Mouse (Mus musculus) lung, postnatal 0 days (tissue): ENCODE data around the gene Dchs2. TPM values are rescaled to one million over a fixed set of nuclear protein-coding genes. Genes with fewer than 3 reads are reported as not detected.
A peak's percentile ranks its signal among the peaks of the same experiment; 100 is the strongest.

ENCODE experiments used
- ATAC-seq: fragments of 200-750 bp; cut with Nextera tagmentation; 2 replicates; pipeline ENCODE4 v1.8.0; 2017; ENCODE audit warnings: moderate library complexity
- DNase-seq: peaks from one replicate; pipeline ENCODE4 v3.0.0-alpha.2; 2016; ENCODE audit warnings: low spot score
- H3K27ac ChIP-seq: fragments of 300-500 bp; sonication (generic); 2 replicates; pipeline ENCODE4 v1.5.1; 2014; ENCODE audit warnings: antibody characterized with exemption, mild to moderate bottlenecking, low read length, mixed read lengths
- H3K27me3 ChIP-seq: fragments of 300-500 bp; sonication (generic); replicated peaks from 2 replicates; pipeline ENCODE4 v1.6.1; 2014; ENCODE audit warnings: low read length, mixed read lengths; ENCODE audit not compliant: insufficient read depth
- H3K36me3 ChIP-seq: fragments of 300-500 bp; sonication (generic); 2 replicates; pipeline ENCODE4 v1.6.1; 2014; ENCODE audit warnings: low read length, mixed read lengths; ENCODE audit not compliant: insufficient read depth
- H3K4me1 ChIP-seq: fragments of 300-500 bp; sonication (generic); 2 replicates; pipeline ENCODE4 v1.6.1; 2014; ENCODE audit warnings: antibody characterized with exemption, low read depth, low read length, mixed read lengths; ENCODE audit not compliant: insufficient read depth
- H3K4me2 ChIP-seq: fragments of 300-500 bp; sonication (generic); replicated peaks from 2 replicates; pipeline ENCODE4 v1.6.1; 2014; ENCODE audit warnings: low read depth, mild to moderate bottlenecking, low read length, moderate library complexity, mixed read lengths
- H3K4me3 ChIP-seq: fragments of 300-500 bp; sonication (generic); 2 replicates; pipeline ENCODE4 v1.5.1; 2014; ENCODE audit warnings: low read depth, low read length
- H3K9ac ChIP-seq: fragments of 300-500 bp; sonication (generic); replicated peaks from 2 replicates; pipeline ENCODE4 v1.6.1; 2014; ENCODE audit warnings: low read depth, mild to moderate bottlenecking
- H3K9me3 ChIP-seq: fragments of 300-500 bp; sonication (generic); 2 replicates; pipeline ENCODE4 v1.6.1; 2016; ENCODE audit warnings: low read length, mixed read lengths
- CTCF ChIP-seq: IDR thresholded peaks from 2 replicates; pipeline ENCODE4 v1.5.1; 2016; ENCODE audit warnings: antibody characterized with exemption, mild to moderate bottlenecking
- EP300 ChIP-seq: IDR thresholded peaks from 2 replicates; pipeline ENCODE4 v1.6.1; 2016; ENCODE audit warnings: antibody characterized with exemption, mild to moderate bottlenecking, control low read depth
- WGBS: fragments of 180-500 bp; shearing (Covaris S2); extraction: QIAGEN DNeasy Blood & Tissue Kit; methylation state at CpG from one replicate; pipeline ENCODE4 v1.1.7; 2014; 5-methylcytosine and 5-hydroxymethylcytosine counted together
- polyA plus RNA-seq: library from polyadenylated mRNA; unstranded; fragments of >200 nt; fragmentation: Nextera tagmentation; extraction: Ambion mirVana; gene quantifications from 2 replicates; pipeline ENCODE4 v1.2.1, GENCODE M21; 2015

The Dchs2 gene
- polyA plus RNA-seq, 1 experiment from 2014 or later: 0.19 TPM

DNA sequence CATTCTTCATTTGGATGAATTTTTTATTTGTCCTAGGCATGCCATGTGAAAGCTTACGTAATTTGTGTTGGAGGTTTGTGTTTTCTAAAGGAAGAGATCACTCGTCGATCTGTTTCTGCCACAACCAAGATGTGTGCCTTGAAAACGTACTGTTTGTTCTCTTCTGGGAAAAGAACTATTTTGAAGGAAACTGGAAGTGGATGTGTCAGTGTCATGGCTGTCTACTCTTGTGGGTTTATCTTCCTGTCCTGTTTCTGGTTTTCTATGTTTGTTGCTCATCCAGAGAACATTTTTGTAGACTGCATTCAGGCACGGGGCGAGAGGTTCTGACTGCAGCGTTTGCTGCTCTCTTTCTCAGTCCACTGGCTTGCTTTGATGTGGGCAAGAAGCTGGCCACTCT is 124.2 kb downstream of the Dchs2 start:
- DNase-seq: peak; percentile 43
- H3K36me3 ChIP-seq: no peaks in the 10 kb centered on the region
- no peak overlapping the region for H3K4me2 ChIP-seq
- TF ChIP-seq EP300 (peak; percentile 81), CTCF (no peak)
- H3K4me1 ChIP-seq: no peaks in the 10 kb centered on the region
- no peak overlapping the region for H3K4me3 ChIP-seq
- no peak overlapping the region for H3K9ac ChIP-seq
- no peak overlapping the region for H3K27ac ChIP-seq
- H3K9me3 ChIP-seq: no peaks in the 10 kb centered on the region
- no peaks in the 10 kb centered on the region for H3K27me3 ChIP-seq
- 30% methylated on average over 7 of the region's 7 CpGs for WGBS
- ATAC-seq: peak; percentile 70

DNA sequence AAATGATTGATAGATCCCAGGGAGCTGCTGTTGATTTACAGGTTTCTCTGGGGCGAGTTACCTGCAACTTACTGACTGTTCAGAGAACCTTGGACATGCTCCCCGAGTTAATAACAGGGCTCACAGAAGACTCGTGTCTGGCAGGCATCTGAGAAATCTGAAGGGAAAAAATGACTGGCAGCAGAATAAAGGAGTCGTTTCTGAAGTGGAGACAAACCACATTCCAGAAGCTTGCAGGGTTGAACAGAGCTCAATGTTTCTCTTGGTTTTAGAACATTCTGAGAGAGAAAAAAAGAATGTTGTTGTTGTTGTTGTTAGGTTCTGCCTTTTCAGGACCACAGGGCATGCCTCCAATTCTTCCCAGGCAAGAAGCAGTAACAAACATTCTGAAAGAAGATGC is 131.7 kb downstream of the Dchs2 start:
- H3K4me1 ChIP-seq: no peaks in the 10 kb centered on the region
- H3K36me3 ChIP-seq: no peaks in the 10 kb centered on the region
- H3K9me3 ChIP-seq: no peaks in the 10 kb centered on the region
- WGBS: 33% methylated on average over 4 of the region's 4 CpGs
- ATAC-seq: no peak
- TF ChIP-seq CTCF: no peak
- no peak for TF ChIP-seq EP300
- H3K27me3 ChIP-seq: no peaks in the 10 kb centered on the region
- no peak overlapping the region for H3K9ac ChIP-seq
- H3K4me3 ChIP-seq: no peak overlapping the region
- DNase-seq: no peak
- no peak overlapping the region for H3K27ac ChIP-seq
- no peak overlapping the region for H3K4me2 ChIP-seq

DNA sequence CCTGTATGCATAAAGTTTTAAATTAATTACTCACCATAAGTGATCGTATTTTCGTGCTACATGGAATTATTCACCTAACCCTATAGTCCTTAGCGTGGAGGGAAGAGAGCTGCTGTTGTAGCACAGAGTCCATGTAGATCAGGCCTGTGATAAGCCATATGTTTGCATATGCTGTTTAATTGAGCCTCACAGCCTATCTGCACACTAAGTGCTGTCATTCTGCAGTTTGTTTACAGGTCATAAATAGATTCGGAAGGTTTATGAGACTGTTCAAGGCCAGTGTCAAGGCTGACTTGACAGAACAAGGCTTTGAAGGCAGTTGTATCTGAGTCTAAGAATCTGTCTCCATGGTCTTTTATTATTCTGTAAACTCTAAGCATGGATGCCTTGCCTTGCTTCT is 138.3 kb downstream of the Dchs2 start:
- DNase-seq: no peak
- no peak for TF ChIP-seq CTCF
- no peak for TF ChIP-seq EP300
- H3K9ac ChIP-seq: no peak overlapping the region
- no peaks in the 10 kb centered on the region for H3K27me3 ChIP-seq
- H3K4me2 ChIP-seq: no peak overlapping the region
- H3K9me3 ChIP-seq: no peaks in the 10 kb centered on the region
- WGBS: 70% methylated on average over 4 of the region's 4 CpGs
- H3K36me3 ChIP-seq: no peaks in the 10 kb centered on the region
- no peak for ATAC-seq
- H3K27ac ChIP-seq: no peak overlapping the region
- no peak overlapping the region for H3K4me3 ChIP-seq
- no peaks in the 10 kb centered on the region for H3K4me1 ChIP-seq

DNA sequence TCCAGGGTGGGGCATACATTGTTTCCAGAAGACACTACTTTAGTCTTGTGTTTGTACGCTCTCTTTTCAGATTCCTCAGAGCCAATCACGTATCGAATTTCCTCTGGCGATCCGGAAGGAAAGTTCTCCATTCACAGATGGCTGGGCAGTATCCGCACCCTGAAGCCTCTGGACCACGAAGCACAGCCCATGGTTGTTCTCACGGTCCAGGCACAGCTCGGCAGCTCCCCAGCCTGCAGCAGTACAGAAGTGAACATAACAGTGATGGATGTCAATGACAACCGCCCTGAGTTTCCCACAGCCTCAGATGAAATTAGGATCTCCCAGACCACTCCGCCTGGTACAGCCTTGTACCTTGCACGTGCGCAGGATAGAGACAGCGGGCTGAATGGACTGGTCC is 142.5 kb downstream of the Dchs2 start:
- no peak for TF ChIP-seq EP300
- no peak for TF ChIP-seq CTCF
- Histone ChIP-seq H3K4me1 (no peaks in the 10 kb centered on the region; the same call in 1 of the 2 replicates), H3K27ac (no peak overlapping the region), H3K4me2 (no peak overlapping the region), H3K36me3 (no peaks in the 10 kb centered on the region), H3K27me3 (no peaks in the 10 kb centered on the region), H3K4me3 (no peak overlapping the region), H3K9me3 (no peaks in the 10 kb centered on the region), H3K9ac (no peak overlapping the region)
- ATAC-seq (no peak), DNase-seq (no peak)
- 84% methylated on average over 14 of the region's 14 CpGs for WGBS

DNA sequence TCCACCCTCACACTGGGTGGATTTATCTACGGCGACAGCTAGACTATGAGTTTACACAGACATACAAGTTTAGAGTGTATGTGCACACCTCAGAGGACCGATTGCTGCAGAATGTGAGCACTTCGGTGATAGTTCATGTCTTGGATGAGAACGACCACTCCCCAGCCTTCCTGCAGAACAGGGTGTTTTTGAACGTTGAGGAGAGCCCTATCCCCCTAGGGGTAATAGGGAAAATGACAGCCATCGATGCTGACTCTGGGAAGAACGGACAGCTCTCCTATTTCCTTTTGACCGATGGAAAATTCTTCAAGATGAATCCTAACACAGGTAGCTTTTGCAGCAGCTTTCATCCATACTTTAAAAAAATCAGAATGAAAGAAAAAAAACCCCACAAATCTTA is 143.2 kb downstream of the Dchs2 start:
- H3K36me3 ChIP-seq: no peaks in the 10 kb centered on the region
- H3K4me1 ChIP-seq: no peaks in the 10 kb centered on the region; the same call in 1 of the 2 replicates
- TF ChIP-seq CTCF (peak; percentile 48), EP300 (no peak)
- DNase-seq (no peak), ATAC-seq (no peak)
- H3K9ac ChIP-seq: no peak overlapping the region
- H3K9me3 ChIP-seq: no peaks in the 10 kb centered on the region
- no peak overlapping the region for H3K27ac ChIP-seq
- no peak overlapping the region for H3K4me3 ChIP-seq
- no peaks in the 10 kb centered on the region for H3K27me3 ChIP-seq
- 62% methylated on average over 9 of the region's 9 CpGs for WGBS
- no peak overlapping the region for H3K4me2 ChIP-seq

DNA sequence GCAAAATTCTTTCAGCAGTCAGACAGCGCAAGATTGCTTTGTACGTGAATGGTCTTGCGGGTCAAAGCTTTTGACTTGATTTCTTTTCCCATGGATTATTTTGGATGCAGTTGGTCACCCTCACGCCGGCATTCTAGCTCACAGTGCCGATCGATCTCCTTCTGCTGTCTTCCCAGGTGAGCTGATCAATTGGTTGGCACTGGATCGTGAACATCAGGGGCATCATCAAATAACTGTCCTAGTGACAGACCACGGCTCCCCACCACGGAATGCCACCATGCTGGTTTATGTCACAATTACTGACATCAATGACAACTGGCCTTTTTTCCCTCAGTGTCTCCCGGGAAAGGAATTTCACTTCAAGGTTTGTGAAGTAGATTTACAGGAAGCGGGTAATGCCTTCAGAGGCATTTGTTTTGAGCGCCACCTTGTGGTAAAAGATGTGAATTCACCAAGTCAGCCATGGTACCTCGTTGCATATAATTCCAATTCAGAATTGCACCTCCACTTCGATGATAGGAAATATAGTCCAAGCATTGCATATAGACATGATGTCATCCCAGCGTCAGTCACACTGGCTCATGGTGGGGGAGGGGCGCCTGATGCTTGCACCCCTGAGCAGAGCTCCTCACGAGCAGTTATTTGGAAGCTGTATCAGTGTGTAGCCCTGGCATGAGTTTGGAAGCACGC is 146.0 kb downstream of the Dchs2 start:
- no peaks in the 10 kb centered on the region; the same call in 1 of the 2 replicates for H3K4me1 ChIP-seq
- ATAC-seq (peak; percentile 59), DNase-seq (peak; percentile 85)
- H3K4me2 ChIP-seq: no peak overlapping the region; the same call in 1 of the 2 replicates
- H3K9ac ChIP-seq: no peak overlapping the region
- H3K9me3 ChIP-seq: no peaks in the 10 kb centered on the region
- no peaks in the 10 kb centered on the region for H3K36me3 ChIP-seq
- no peak overlapping the region for H3K4me3 ChIP-seq
- 36% methylated on average over 19 of the region's 19 CpGs for WGBS
- no peaks in the 10 kb centered on the region for H3K27me3 ChIP-seq
- no peak overlapping the region for H3K27ac ChIP-seq
- TF ChIP-seq CTCF (peak; percentile 89), EP300 (no peak)

DNA sequence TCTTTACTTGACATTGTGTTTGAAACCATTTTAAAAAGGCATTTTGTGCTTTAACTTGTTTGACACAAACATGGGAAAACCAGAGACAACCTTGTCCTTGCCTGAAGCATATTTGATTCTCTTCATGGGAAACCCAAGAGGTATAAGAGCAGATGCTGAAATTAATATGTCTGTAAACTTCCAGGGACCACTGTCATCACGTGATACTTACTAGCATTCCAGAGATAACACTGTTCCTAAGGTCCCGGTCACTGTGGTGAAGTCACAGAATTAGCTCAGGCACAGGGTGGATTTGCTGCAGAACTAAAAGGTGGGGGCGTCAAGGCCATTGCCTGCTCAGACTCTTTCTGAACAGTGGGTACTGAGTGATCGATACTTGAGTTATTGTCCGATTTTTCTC is 148.0 kb downstream of the Dchs2 start:
- no peak overlapping the region for H3K4me2 ChIP-seq
- TF ChIP-seq CTCF: no peak
- no peak for TF ChIP-seq EP300
- H3K9me3 ChIP-seq: no peaks in the 10 kb centered on the region
- WGBS: 49% methylated on average over 5 of the region's 5 CpGs
- no peaks in the 10 kb centered on the region for H3K27me3 ChIP-seq
- no peaks in the 10 kb centered on the region for H3K36me3 ChIP-seq
- H3K27ac ChIP-seq: no peak overlapping the region
- DNase-seq (no peak), ATAC-seq (no peak)
- H3K4me1 ChIP-seq: no peaks in the 10 kb centered on the region; the same call in 1 of the 2 replicates
- no peak overlapping the region for H3K4me3 ChIP-seq
- no peak overlapping the region for H3K9ac ChIP-seq
